Mouse (Mus musculus) spleen, postnatal 36 days (tissue): ENCODE data around the gene Kcng4.

Source experiments
- DNase-seq, 2 experiments: peaks; one replicate each; pipeline ENCODE4 v3.0.0; 2022; ENCODE audit warnings: low spot score in 2 of 2, mixed read lengths in 1 of 2

Kcng4 gene

DNA sequence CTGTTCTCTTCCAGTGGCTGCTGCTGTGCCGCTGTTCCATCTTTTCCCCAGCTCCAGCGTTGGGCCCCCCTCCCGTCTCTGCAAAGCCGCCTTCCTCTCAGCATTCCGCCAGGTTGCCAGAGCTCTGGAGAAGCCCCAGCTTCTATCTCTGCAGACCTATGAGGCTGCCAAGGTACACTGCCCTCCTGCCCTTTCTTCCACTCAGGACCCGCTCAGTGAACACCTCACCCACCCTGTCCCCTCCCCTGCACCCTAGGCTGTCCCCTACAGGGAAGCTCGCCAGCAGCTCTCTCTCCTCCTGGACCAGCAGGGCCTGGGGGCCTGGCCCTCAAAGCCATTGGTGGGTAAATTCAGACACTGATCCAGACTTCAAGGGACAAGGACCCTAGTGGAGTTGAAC, 19.1 kb downstream of the Kcng4 start:
- no peak for DNase-seq

DNA sequence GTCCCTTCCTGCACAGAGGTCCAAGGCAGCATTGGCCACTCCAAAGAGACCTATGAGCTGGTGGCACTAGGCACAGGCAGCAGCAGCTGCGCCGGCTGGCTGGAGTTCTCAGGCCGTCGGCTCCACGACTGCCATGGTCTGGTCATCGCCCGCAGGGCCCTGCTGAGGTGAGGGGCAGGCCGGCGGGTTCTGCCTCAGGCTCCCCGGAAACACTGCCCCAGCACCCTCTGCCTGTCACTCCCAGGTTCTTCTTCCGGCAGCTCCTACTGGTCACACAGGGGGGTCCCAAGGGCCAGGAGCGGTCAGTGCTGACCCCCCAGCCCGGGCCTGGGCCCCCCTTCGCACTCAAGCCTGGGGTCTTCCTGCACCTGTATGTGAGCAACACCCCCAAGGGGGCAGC, 20.4 kb downstream of the Kcng4 start:
- DNase-seq: no peak

DNA sequence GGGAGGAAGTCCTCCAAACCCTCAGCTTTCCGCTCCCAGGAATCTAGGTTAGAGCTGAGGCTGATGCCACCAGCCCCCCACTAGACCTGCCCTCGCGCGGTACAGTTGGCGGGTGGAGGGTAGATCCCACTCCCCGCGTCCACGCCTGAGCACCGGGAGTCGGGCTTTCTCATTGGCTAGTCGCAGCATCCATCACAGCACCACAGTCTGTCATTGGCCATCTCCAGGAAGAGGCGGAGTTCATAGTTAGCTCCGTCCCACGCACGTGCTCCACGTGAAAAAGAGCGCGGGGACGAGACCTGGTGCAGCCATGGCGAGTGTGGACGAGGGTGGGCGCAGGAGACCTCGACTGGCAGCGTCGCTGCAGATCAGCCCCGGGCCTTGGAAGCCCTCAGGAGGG, 23.0 kb downstream of the Kcng4 start, which contains the start of gene Adad2:
Adad2 (plus strand) TSS at position 277 of the 400 bp plus-strand sequence.
- no peak for DNase-seq

DNA sequence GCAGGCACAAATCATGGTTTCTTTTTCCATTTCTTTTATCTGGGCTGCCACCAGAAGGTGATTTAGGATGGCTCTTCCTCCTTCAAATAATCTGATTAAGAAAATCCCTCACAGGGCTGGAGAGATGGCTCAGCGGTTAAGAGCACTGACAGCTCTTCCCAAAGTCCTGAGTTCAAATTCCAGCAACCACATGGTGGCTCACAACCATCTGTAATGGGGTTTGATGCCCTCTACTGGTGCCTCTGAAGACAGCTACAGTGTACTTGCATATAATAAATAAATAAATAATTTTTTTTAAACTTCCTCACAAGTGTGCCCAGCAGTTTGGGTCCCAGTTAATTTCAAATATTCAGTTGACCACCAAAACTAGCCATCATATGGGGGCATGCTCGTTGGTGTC, 29.3 kb downstream of the Kcng4 start:
- DNase-seq: no peak

DNA sequence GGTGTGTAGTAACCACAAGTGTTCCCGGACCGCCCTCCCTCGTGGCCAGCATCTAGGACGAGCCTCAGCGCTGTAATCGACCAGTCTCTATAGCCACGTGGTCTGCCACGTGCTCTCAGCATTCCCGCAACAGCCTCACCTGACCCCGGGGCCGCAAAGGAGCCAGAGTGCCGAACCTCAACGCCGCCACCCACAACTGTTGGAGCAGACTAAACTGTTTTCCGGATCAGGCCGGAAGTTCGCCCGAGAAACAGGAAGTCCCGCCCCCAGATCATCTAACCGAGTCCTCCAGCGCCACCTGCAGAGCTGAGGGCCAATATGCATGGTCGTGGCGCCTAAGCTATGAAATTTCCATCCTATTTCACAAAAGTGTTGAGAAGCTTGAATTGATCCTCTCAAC, 30.5 kb downstream of the Kcng4 start, which contains the start of gene Taf1c:
Taf1c (minus strand) TSS at position 227 of the 400 bp plus-strand sequence.
- peak; percentile 89 to 94 for DNase-seq

DNA sequence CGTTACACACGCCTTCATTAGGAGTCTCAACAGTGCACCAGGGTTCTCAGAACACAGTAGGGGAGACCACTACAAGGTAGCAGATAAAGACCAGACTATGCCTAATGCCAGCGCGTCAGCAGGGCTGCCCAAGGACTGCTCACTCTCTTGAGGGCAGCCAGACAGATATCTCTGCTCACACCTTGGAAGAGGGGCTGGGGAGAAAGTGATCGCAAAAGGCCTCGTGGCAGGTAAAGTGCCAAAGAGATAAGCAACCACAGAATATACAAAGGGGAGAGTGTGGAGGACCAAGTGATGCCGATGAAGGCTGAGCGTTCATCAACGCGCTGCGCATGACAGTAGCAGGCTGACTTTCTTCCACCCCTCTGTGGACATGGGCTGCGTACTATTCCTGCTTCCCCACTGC, 31.1 kb downstream of the Kcng4 start:
- DNase-seq: no peak

GRCm38 (mm10) chr8:119603771-119604170, 31.7 kb downstream of the Kcng4 start:
- no peak for DNase-seq

- DNase-seq: no peak
Measured at GRCm38 (mm10) chr8:119591456-119591855, 44.0 kb downstream of the Kcng4 start.

GRCm38 (mm10) chr8:119590348-119590747, 45.1 kb downstream of the Kcng4 start:
- no peak for DNase-seq

GRCm38 (mm10) chr8:119588844-119589243, 46.6 kb downstream of the Kcng4 start:
- DNase-seq: no peak

GRCm38 (mm10) chr8:119588321-119588720, 47.2 kb downstream of the Kcng4 start:
- DNase-seq: no peak

- peak in 1 of 2 experiments; percentile 27 for DNase-seq
Measured at GRCm38 (mm10) chr8:119585901-119586300, 49.6 kb downstream of the Kcng4 start.

DNA sequence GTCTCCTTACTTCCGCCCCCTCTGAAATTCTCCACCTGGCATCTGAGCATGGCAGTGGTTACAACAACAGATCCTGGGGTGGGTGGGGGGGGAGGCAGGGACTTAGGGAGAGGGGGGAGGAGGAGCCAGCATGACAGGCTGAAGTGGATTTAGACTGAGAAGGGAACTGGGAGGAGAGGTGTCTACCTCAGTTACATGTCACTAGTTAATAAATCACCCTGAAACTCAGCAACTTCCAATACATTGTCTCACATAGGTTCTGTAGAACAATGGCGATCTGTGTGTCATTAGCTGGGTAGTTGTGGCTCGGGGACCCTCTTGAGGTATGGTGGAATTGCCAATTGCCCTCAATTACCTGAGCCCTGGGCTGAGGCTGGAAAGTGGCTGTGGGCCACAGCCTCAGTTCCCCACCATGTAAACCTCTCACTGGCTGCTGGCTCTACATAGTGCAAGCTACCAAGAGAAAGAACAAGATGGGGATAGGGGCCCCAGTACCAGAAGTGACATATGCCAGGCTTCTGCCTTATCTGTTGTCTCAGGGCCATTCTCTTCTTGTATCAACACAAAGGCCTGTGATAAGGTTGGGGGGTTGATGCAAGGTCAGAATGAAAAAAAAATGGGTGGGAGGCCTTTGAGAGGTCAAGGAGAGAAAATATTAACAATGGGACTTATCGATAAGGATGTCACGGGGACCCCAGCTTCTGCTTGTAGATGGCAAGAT, 54.9 kb downstream of the Kcng4 start:
- no peak for DNase-seq

DNA sequence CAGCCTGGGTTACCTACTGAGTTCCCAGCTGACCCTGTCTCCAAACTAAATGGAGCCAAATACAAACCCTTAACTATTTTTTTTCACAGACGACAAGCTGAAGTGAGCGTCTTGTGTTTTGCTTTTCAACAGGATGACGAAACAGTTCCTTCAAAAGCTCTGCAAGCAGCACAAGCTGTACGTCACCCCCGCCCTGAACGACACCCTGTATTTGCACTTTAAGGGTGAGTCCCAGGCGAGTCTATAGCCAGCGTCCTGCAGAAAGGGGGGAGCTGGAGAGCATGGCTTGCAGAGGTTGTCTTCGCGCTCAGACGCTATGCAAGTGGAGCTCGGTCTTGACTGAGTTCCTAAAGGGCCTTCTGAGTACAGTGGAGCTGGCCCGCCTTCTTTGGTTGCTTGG, 56.4 kb downstream of the Kcng4 start:
- no peak for DNase-seq

DNA sequence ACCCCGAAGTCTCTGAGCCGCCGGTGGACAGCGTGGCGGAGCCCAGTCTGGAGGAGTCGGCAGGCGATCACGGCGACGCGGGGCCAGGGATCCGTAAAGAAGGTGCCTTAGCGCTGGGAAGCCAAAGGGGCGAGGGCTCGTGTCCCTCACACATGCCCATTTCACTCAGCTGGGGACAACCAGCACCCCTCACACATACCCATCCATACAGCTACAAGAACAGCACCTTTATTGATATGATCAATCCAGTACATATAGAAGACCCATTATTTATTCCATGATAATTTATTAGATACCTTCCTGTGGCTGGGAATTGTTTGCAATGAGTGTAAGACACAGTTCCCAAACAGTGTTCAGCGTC, 60.1 kb downstream of the Kcng4 start:
- no peak for DNase-seq

GRCm38 (mm10) chr8:119574437-119575365, 60.8 kb downstream of the Kcng4 start, which contains the start of the genes Hsdl1 and Dnaaf1:
Gene Hsdl1 (minus strand): TSS chr8:119575183.
Gene Dnaaf1 (plus strand): TSS chr8:119575235.
- peak; percentile 94 to 95 for DNase-seq
